Mouse (Mus musculus) bone marrow macrophage, adult 2 months (primary cell): ENCODE measurements around the gene Klhl35. TPM values are rescaled to one million over a fixed set of nuclear protein-coding genes. Genes with fewer than 3 reads are reported as not detected.

ENCODE experiments used
- H3K27ac ChIP-seq: 2 replicates; pipeline ENCODE4 v1.5.1; 2012; ENCODE audit warnings: low read depth, low read length; ENCODE audit not compliant: insufficient read depth
- H3K4me1 ChIP-seq: 2 replicates; pipeline ENCODE4 v1.6.1; 2012; ENCODE audit warnings: low read length; ENCODE audit not compliant: control insufficient read depth, insufficient read depth
- H3K4me3 ChIP-seq: 2 replicates; pipeline ENCODE4 v1.5.1; 2012; ENCODE audit warnings: mild to moderate bottlenecking, low read length, moderate library complexity; ENCODE audit not compliant: insufficient read depth
- CTCF ChIP-seq: IDR thresholded peaks from 2 replicates; pipeline ENCODE4 v1.5.1; 2012; ENCODE audit warnings: low read depth, mild to moderate bottlenecking, low read length, moderate library complexity
- POLR2A ChIP-seq: IDR thresholded peaks from 2 replicates; pipeline ENCODE4 v1.6.1; 2012; ENCODE audit warnings: mild to moderate bottlenecking, low read depth, low read length, borderline replicate concordance
- polyA plus RNA-seq: library from polyadenylated mRNA; stranded (reverse); fragments of >200 nt; gene quantifications from 2 replicates; pipeline ENCODE4 v1.2.4, GENCODE M21; 2012; ENCODE audit not compliant: missing spikeins, insufficient read depth, insufficient read length

The Klhl35 gene
- polyA plus RNA-seq, 1 experiment: 0.63 TPM

- no peak for TF ChIP-seq POLR2A
- H3K27ac ChIP-seq: peak overlapping the region; percentile 82
- peak overlapping the region; percentile 65 for H3K4me3 ChIP-seq
- H3K4me1 ChIP-seq: peaks cover 33% of the 10 kb centered on the region
Measured at GRCm38 (mm10) chr7:99468283-99469132, 2.7 kb downstream of the Klhl35 start.

GRCm38 (mm10) chr7:99469680-99470405, 4.0 kb downstream of the Klhl35 start:
- H3K4me1 ChIP-seq: peaks cover 40% of the 10 kb centered on the region
- no peak for TF ChIP-seq POLR2A
- TF ChIP-seq CTCF: no peak
- peak overlapping the region; percentile 82 for H3K27ac ChIP-seq
- H3K4me3 ChIP-seq: no peak overlapping the region

- no peak for TF ChIP-seq POLR2A
- no peak for TF ChIP-seq CTCF
- peaks cover 37% of the 10 kb centered on the region for H3K4me1 ChIP-seq
- H3K27ac ChIP-seq: no peak overlapping the region
- no peak overlapping the region for H3K4me3 ChIP-seq
Measured at GRCm38 (mm10) chr7:99471578-99471977, 5.8 kb downstream of the Klhl35 start.

GRCm38 (mm10) chr7:99473638-99474407, 8.0 kb downstream of the Klhl35 start:
- H3K4me3 ChIP-seq: no peak overlapping the region
- no peak for TF ChIP-seq POLR2A
- no peak for TF ChIP-seq CTCF
- H3K4me1 ChIP-seq: peaks cover 29% of the 10 kb centered on the region
- H3K27ac ChIP-seq: no peak overlapping the region

- no peak for TF ChIP-seq POLR2A
- no peak for TF ChIP-seq CTCF
- H3K27ac ChIP-seq: no peak overlapping the region
- H3K4me1 ChIP-seq: peaks cover 29% of the 10 kb centered on the region
- no peak overlapping the region for H3K4me3 ChIP-seq
Measured at GRCm38 (mm10) chr7:99474836-99475561, 9.2 kb downstream of the Klhl35 start.

GRCm38 (mm10) chr7:99475562-99475911, 9.7 kb downstream of the Klhl35 start:
- no peak overlapping the region for H3K27ac ChIP-seq
- no peak overlapping the region for H3K4me3 ChIP-seq
- TF ChIP-seq POLR2A: no peak
- TF ChIP-seq CTCF: no peak
- H3K4me1 ChIP-seq: peaks cover 29% of the 10 kb centered on the region

- no peak for TF ChIP-seq CTCF
- TF ChIP-seq POLR2A: no peak
- H3K4me3 ChIP-seq: no peak overlapping the region
- H3K4me1 ChIP-seq: peaks cover 33% of the 10 kb centered on the region
- H3K27ac ChIP-seq: no peak overlapping the region
Measured at GRCm38 (mm10) chr7:99476558-99477114, 10.8 kb downstream of the Klhl35 start.

- Histone ChIP-seq H3K4me3 (no peak overlapping the region), H3K27ac (no peak overlapping the region), H3K4me1 (peaks cover 36% of the 10 kb centered on the region)
- TF ChIP-seq POLR2A (no peak), CTCF (no peak)
Measured at GRCm38 (mm10) chr7:99477235-99477634, 11.4 kb downstream of the Klhl35 start.

GRCm38 (mm10) chr7:99482637-99483036, 16.8 kb downstream of the Klhl35 start:
- peaks cover 37% of the 10 kb centered on the region for H3K4me1 ChIP-seq
- H3K27ac ChIP-seq: peak overlapping the region; percentile 75

More at GRCm38 (mm10) chr7:99482637-99483036, 16.8 kb downstream of the Klhl35 start:
- no peak for TF ChIP-seq POLR2A
- TF ChIP-seq CTCF: no peak
- peak overlapping the region; percentile 88 for H3K4me3 ChIP-seq
